Mouse (Mus musculus) midbrain, embryonic 11.5 days (tissue): ENCODE results near the gene Tvp23b. TPM values are rescaled to one million over a fixed set of nuclear protein-coding genes. Genes with fewer than 3 reads are reported as not detected.

Experiments
- ATAC-seq: fragments of 200-750 bp; cut with Nextera tagmentation; 2 replicates; pipeline ENCODE4 v1.8.0; 2017; ENCODE audit warnings: moderate TSS enrichment, moderate library complexity; ENCODE audit not compliant: low FRiP score
- DNase-seq: peaks from one replicate; pipeline ENCODE4 v3.0.0; 2015; ENCODE audit warnings: low spot score; ENCODE audit errors: missing footprints
- H3K27ac ChIP-seq: fragments of 300-500 bp; sonication (generic); 2 replicates; pipeline ENCODE4 v1.5.1; 2014; ENCODE audit warnings: low read depth, low read length
- H3K27me3 ChIP-seq: fragments of 300-500 bp; sonication (generic); 2 replicates; pipeline ENCODE4 v1.6.1; 2014; ENCODE audit warnings: mild to moderate bottlenecking, low read length, moderate library complexity, mixed read lengths; ENCODE audit not compliant: control insufficient read depth, insufficient read depth
- H3K36me3 ChIP-seq: fragments of 300-500 bp; sonication (generic); 2 replicates; pipeline ENCODE4 v1.6.1; 2014; ENCODE audit warnings: mild to moderate bottlenecking, low read length, moderate library complexity, mixed read lengths; ENCODE audit not compliant: control insufficient read depth, insufficient read depth
- H3K4me1 ChIP-seq: fragments of 300-500 bp; sonication (generic); 2 replicates; pipeline ENCODE4 v1.6.1; 2014; ENCODE audit warnings: low read length; ENCODE audit not compliant: control insufficient read depth, insufficient read depth
- H3K4me2 ChIP-seq: fragments of 300-500 bp; sonication (generic); 2 replicates; pipeline ENCODE4 v1.6.1; 2014; ENCODE audit warnings: mild to moderate bottlenecking, moderate library complexity
- H3K4me3 ChIP-seq: fragments of 300-500 bp; sonication (generic); 2 replicates; pipeline ENCODE4 v1.5.1; 2014; ENCODE audit warnings: low read depth, low read length
- H3K9ac ChIP-seq: fragments of 300-500 bp; sonication (generic); 2 replicates; pipeline ENCODE4 v1.6.1; 2014; ENCODE audit warnings: low read length
- H3K9me3 ChIP-seq: fragments of 300-500 bp; sonication (generic); 2 replicates; pipeline ENCODE4 v1.6.1; 2016; ENCODE audit warnings: low read length; ENCODE audit not compliant: control insufficient read depth
- WGBS: fragments of 180-500 bp; shearing (Covaris S2); extraction: QIAGEN DNeasy Blood & Tissue Kit; methylation state at CpG from one replicate; pipeline ENCODE4 v1.1.7; 2014; 5-methylcytosine and 5-hydroxymethylcytosine counted together
- polyA plus RNA-seq: library from polyadenylated mRNA; unstranded; fragments of >200 nt; fragmentation: Nextera tagmentation; extraction: Ambion mirVana; gene quantifications from 2 replicates; pipeline ENCODE4 v1.2.1, GENCODE M21; 2014

Tvp23b gene
- polyA plus RNA-seq, 1 experiment from 2014 or later, result 44.4 TPM

- ATAC-seq, result no peak
- peak; percentile 87 for DNase-seq
- Histone ChIP-seq H3K4me1 (peaks cover 9% of the 10 kb centered on the region), H3K36me3 (no peaks in the 10 kb centered on the region), H3K4me3 (no peak overlapping the region), H3K27me3 (no peaks in the 10 kb centered on the region), H3K9me3 (no peaks in the 10 kb centered on the region), H3K27ac (peak overlapping the region; percentile 65), H3K9ac (peak overlapping the region; percentile 41), H3K4me2 (peak overlapping the region; percentile 36; the same call in 1 of the 2 replicates)
- WGBS, result 49% methylated on average over 3 of the region's 3 CpGs
These were observed 87.1 kb downstream of the Tvp23b start for GRCm38 (mm10) chr11:62966424-62966764.

Other genes with a start within 250 kb of the Tvp23b start
- gene Lrrc75a, start 230.9 kb upstream of the Tvp23b start, polyA plus RNA-seq, result 12.5 and 12.6 TPM in 2 replicates
- gene Mmgt2, start 230.8 kb upstream of the Tvp23b start, polyA plus RNA-seq, result 38.5 and 43.8 TPM in 2 replicates
- gene Zfp287, start 147.6 kb upstream of the Tvp23b start, polyA plus RNA-seq, result 12.4 and 14.9 TPM in 2 replicates
- not detected in 2 replicates for gene Gm10428, start 126.4 kb upstream of the Tvp23b start, polyA plus RNA-seq
- gene Zfp286, start 90.0 kb upstream of the Tvp23b start, polyA plus RNA-seq, result 28.4 and 32.0 TPM in 2 replicates
- 3.9 and 4.4 TPM in 2 replicates for gene Trim16, start 59.2 kb upstream of the Tvp23b start, polyA plus RNA-seq
- gene Fbxw10, start 32.4 kb upstream of the Tvp23b start, polyA plus RNA-seq, result 0.45 and 0.63 TPM in 2 replicates
- 0.32 TPM in 1 of 2 replicates, not detected in the other for gene Cdrt4, start 71.7 kb downstream of the Tvp23b start, polyA plus RNA-seq
- not detected in 2 replicates for gene Tekt3, start 182.2 kb downstream of the Tvp23b start, polyA plus RNA-seq
- 34.9 and 39.7 TPM in 2 replicates for gene Pmp22, start 249.5 kb downstream of the Tvp23b start, polyA plus RNA-seq